Mouse (Mus musculus): ENCODE measurements around the gene Gkap1.

DNA sequence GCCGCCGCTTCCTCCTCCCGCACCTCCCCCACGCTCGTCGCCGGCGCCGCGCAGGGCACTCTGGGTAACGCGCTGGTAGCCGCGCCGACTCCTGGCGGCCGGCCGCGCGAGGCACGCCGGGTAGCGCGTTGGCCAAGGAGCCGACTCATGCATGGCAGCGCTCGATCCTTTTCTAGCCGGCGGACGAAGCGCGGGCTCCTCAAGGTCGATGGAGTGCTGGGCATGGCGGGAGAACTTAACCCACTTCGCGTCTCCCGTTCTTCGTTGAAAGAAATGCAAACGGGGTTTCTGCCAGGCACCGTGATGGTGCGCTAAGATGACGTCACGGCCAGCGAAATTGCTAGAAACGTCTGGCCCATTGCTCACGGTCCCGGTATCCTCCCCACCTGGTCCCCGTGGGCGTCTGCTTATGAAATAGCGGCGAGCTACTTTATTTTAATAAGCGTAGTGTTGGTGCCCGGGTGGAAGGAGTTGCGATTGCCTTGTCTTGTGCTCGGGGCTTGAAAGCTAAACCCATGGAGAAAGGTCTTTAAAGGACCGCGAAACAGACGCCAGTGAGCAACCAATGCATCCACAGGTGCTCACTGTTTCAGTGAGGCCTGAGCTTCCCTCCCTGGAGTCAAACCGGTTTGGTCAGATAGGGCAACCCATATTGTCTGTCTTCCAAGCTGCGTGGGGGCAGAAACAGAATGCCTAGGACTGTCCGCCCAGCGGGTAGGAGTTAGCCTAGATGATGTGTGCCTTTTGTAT is 59.7 kb downstream of the Gkap1 start, which contains the start of gene Ubqln1:
- peak; percentile 54 for TF ChIP-seq TCF12 (IDR thresholded peaks at IDR 0.05; ENCODE audit: low read depth, low read length)
- no peak for TF ChIP-seq RAD21 (IDR thresholded peaks at IDR 0.05; ENCODE audit: low read depth, low read length)
- TF ChIP-seq ZKSCAN1 (IDR thresholded peaks at IDR 0.05; ENCODE audit: low read depth, low read length), result no peak
- peak; percentile 70 for TF ChIP-seq POLR2AphosphoS2 (IDR thresholded peaks at IDR 0.05; ENCODE audit: low read length)
- TF ChIP-seq CTCF (IDR thresholded peaks at IDR 0.05 in 2 of 3, conservative IDR thresholded peaks at IDR 0.05 in 1 of 3; ENCODE audit: control insufficient read depth in 1 of 3, insufficient read depth in 1 of 3, low read depth in 2 of 3, low read length in 3 of 3, poor library complexity in 1 of 3, severe bottlenecking in 1 of 3), result no peak
- peak; percentile 91 for TF ChIP-seq NELFE (IDR thresholded peaks at IDR 0.05; ENCODE audit: low read depth, low read length)
- peak; percentile 67 for TF ChIP-seq NRF1 (IDR thresholded peaks at IDR 0.05; ENCODE audit: insufficient read depth, low read depth, low read length, poor library complexity, severe bottlenecking)
- TF ChIP-seq POLR2A (IDR thresholded peaks at IDR 0.05; ENCODE audit: control insufficient read depth in 1 of 2, insufficient read depth in 1 of 2, low read depth in 1 of 2, low read length in 2 of 2, poor library complexity in 1 of 2), result peak; percentile 87 to 96; a peak in 3 of 4 replicates
- no peak for TF ChIP-seq ZNF384 (IDR thresholded peaks at IDR 0.05; ENCODE audit: low read depth, low read length)
- peak; percentile 78 for TF ChIP-seq MXI1 (IDR thresholded peaks at IDR 0.05; ENCODE audit: low read depth, low read length)
